Mouse (Mus musculus) lung, adult 2 months (tissue): ENCODE measurements around the gene Gm47791.

ENCODE experiments used
- CTCF ChIP-seq: fragments of 200-500 bp; IDR thresholded peaks from 2 replicates; pipeline ENCODE4 v1.5.1; 2011; ENCODE audit warnings: mild to moderate bottlenecking, low read length, control low read depth; ENCODE audit not compliant: insufficient read depth
- POLR2A ChIP-seq: fragments of 200-500 bp; IDR thresholded peaks from 2 replicates; pipeline ENCODE4 v1.6.1; 2011; ENCODE audit warnings: low read depth, mild to moderate bottlenecking, control low read depth, low read length, borderline replicate concordance; ENCODE audit errors: extremely low read depth

DNA sequence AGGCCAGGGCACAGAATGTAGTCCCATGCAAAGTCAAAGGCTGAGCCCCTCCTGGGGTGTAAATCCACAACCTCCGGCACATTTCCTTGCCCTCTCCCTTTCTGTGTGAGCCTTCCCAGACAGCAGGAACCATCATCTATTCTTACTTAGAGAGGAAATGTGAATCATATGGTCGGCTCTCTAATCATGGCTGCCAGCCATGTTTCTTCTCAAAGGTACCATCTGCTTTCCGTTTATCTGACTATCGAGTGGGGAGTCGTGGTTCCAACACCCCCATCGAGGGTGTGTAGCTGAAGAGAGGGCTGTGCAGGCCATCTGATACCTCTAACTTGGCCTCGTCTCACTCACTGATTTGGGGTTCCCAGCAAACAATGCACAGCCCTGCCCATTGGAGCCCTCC lies 17.0 kb upstream of the Gm47791 start:
- TF ChIP-seq POLR2A (no peak), CTCF (no peak)
